Mouse (Mus musculus): ENCODE measurements around the gene H2-D1. TPM values are rescaled to one million over a fixed set of nuclear protein-coding genes. Genes with fewer than 3 reads are reported as not detected.

H2-D1 gene
- polyA plus RNA-seq (2015; fragmentation: Nextera tagmentation; extraction: Ambion mirVana), result 113 and 180 TPM in 2 replicates

DNA sequence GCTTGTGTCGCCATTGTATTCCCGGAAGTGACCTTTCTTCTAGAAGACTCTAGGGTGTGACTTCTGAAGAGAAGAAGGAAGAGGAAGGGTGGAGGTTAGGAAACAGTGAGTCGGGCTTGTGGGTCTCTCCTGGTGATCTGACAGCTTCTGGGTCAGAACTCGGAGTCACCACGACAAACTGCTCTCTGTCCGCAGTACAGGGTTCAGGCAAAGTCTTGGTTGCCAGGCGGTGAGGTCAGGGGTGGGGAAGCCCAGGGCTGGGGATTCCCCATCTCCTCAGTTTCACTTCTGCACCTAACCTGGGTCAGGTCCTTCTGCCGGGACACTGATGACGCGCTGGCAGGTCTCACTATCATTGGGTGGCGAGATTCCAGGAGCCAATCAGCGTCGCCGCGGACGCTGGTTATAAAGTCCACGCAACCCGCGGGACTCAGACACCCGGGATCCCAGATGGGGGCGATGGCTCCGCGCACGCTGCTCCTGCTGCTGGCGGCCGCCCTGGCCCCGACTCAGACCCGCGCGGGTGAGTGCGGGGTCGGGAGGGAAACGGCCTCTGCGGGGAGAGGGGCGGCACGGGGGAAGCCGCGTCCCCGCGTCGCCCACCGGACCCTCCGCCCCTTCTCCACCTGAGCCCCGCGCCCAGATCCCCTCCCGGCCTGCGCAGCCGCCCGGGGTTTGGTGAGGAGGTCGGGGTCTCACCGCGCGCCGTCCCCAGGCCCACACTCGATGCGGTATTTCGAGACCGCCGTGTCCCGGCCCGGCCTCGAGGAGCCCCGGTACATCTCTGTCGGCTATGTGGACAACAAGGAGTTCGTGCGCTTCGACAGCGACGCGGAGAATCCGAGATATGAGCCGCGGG lies at the start of gene H2-D1:
Gene H2-D1, plus strand, starts transcription at position 67 of the 859 bp plus-strand sequence.

DNA sequence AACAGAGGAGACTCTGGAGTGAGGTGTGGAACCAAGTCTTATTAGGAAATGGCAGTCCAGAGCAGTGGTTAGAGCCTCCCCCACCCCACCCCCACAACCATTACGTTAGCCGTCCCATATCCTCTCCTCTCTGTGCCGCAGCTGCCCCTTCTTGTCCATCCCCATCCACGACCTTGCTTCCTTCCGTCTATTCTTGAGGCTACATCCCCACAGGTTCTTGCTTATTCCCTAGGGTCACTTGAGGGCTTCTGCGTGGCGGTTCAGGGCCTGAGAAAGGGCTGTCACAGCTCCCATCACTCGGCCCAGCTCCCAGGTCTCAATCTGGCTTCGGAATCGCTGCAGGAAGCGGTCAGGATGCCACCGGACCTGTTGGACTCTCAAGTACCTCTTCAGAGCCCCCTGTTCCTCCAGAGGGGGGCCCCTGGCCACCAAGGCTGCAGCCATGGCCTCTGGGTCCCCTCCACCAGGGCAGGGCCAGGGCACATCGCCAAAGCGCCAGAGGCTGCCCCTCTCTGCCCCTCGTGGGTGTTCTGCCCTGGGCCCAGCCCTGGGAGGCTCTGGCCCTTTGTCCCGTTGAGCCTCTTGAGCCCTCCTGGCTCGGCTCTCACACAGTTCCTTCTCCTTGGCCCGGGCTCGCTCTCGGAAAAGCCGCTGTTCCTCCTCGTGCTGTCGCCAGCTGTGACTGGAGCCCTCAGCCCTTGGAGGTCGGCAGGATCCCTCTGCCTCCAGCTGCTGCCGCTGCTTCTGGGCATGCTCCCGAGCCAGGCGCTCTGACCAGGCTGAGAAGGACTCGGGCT lies 42.2 kb upstream of the H2-D1 start, which contains the start of gene Gm16181:
Gene Gm16181, plus strand, starts transcription at position 679 of the 797 bp plus-strand sequence.

DNA sequence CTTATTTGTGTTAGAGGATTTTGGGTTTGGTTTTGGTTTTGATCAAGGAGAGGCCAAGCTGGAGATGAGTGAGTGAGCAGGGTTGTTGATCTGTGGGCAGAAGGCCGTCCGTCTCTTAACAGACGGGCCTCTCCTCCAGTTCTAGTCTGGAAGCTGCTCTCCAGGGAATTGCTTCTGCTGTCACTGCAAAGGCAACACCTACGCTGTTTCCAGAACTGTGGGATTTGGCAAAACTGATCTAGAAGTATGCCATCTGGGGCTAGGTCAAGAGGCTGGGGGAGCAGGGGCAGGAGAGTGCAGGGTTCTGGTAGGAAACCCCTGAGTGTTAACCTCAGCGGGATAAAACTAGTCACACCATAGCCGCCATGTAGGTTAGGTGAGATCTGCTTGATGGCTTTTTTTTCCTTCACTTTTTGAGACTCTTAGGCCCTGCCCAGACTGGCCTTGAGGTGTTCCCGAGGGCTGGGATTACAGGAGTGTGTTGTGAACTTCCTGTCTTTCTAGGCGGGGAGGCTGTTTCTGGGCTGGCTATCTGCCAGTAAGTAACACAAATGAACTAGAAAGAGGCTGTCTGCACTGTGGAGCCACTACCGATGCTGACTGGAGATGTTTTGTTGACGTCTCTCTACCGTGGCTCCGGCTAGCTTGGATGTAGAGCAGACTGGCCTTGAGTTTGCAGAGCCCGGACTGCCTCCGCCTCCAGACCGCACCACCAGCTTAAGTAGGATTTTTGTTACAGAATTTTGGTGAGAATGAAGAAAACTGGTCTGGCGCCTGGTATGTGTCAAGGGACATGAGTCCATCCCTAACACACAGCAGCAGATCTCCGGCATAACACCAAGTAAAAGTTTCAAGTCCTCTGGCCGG lies 29.2 kb upstream of the H2-D1 start, which contains the start of gene Atp6v1g2:
Gene Atp6v1g2, plus strand, starts transcription at position 547 of the 867 bp plus-strand sequence.

DNA sequence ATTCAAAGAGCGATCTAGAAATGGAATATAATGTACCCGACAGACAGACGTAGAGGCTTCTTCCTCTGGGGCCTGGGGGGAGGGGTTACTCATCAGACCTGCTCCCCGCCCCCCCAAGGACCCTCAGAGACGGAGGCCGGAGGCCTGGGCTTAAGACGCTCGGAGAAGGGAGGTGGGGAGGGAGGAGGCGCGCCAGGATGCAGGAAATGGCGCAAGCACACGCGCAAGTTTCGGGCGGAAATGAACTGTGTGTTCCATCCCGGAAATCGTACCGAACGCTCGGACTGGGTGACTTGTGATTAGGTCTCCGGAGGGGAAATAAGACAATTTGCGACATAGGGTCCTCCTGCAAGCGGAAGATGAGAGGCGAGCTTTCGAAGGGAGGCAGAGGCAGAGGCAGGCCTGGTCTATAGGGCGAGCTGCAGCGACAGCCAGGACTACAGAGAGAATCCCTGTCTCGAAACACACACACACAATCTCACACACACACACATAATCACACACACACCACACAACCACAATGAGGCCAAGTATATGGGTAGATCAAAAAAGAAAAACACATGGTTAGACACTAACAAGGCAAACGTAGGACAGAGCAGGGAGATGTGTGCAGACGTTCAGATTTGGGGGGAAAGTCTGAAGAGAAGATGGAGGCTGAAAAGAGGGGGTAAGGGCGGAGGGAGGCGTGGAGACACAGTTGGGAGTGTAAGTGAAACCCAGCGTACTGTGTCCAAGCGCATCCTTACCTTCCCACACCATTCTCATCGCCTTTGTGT lies 26.7 kb upstream of the H2-D1 start, which contains the start of gene Nfkbil1:
Gene Nfkbil1, minus strand, starts transcription at position 179 of the 776 bp plus-strand sequence.

DNA sequence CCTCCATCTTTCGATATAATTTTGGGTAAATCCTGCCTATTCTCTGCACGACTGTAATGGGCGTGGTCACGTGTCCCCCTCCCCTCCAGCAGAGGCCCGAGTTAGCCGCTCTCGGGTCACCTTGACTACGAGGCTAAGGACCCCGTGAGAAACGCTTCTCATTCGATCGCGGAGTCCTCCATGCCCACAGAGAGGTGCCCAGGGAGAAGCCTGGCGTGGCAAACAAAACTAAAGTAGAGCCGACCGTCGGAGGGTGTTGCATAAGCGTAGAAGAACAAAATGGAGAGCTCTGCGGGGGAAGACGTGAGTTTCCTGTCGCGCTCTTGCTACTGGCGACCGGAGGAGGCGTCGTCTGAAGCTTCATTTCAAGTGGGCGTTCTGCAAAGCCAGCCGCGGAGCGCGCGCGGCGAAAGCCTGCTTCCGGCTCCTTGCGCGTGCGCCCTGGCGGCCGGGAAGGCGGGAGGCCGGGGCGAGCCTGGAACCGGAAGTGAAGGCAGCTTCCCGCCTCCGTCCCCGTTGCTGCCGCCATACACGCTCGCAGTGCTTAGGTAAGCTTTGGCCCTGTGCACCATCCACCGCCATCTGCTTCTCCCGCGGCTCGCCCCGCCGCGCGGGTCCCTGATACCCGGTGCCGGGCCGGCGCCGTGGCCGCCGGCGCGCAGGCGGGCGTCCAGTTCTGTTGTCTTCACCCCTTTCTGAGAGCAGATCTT lies 21.1 kb upstream of the H2-D1 start, which contains the start of gene Ddx39b:
Gene Ddx39b, plus strand, starts transcription at position 442 of the 710 bp plus-strand sequence.

Small RNA genes within 50 kb of the gene (microRNA-seq; reads per million reads assigned to microRNA genes)
- gene Mir6975 (1.4 to 1.9 reads per million in 2 experiments), gene Mir8094 (0.10 to 0.21 reads per million in 2 experiments)

Other genes starting within 250 kb of the H2-D1 start
- 0.46 and 0.53 TPM in 2 replicates for gene Vwa7, start 246.2 kb upstream of the H2-D1 start, polyA plus RNA-seq (2015; fragmentation: Nextera tagmentation; extraction: Ambion mirVana)
- gene Sapcd1, start 234.7 kb upstream of the H2-D1 start, polyA plus RNA-seq (2015; fragmentation: Nextera tagmentation; extraction: Ambion mirVana), result 10.6 and 11.5 TPM in 2 replicates
- 2.2 and 3.5 TPM in 2 replicates for gene Msh5, start 216.0 kb upstream of the H2-D1 start, polyA plus RNA-seq (2015; fragmentation: Nextera tagmentation; extraction: Ambion mirVana)
- gene Clic1, start 212.8 kb upstream of the H2-D1 start, polyA plus RNA-seq (2015; fragmentation: Nextera tagmentation; extraction: Ambion mirVana), result 115 and 138 TPM in 2 replicates
- 144 and 157 TPM in 2 replicates for gene Ddah2, start 203.7 kb upstream of the H2-D1 start, polyA plus RNA-seq (2015; fragmentation: Nextera tagmentation; extraction: Ambion mirVana)
- 11.3 TPM in 1 of 2 replicates, not detected in the other for gene Ly6g6c, start 197.3 kb upstream of the H2-D1 start, polyA plus RNA-seq (2015; fragmentation: Nextera tagmentation; extraction: Ambion mirVana)
- gene Mpig6b, start 196.5 kb upstream of the H2-D1 start, polyA plus RNA-seq (2015; fragmentation: Nextera tagmentation; extraction: Ambion mirVana), result 0.08 and 0.30 TPM in 2 replicates
- gene Ly6g6e, start 185.8 kb upstream of the H2-D1 start, polyA plus RNA-seq (2015; fragmentation: Nextera tagmentation; extraction: Ambion mirVana), result 2.1 TPM in 1 of 2 replicates, not detected in the other
- 0.49 and 1.2 TPM in 2 replicates for gene Ly6g6d, start 184.7 kb upstream of the H2-D1 start, polyA plus RNA-seq (2015; fragmentation: Nextera tagmentation; extraction: Ambion mirVana)
- gene Ly6g6f, start 177.1 kb upstream of the H2-D1 start, polyA plus RNA-seq (2015; fragmentation: Nextera tagmentation; extraction: Ambion mirVana), result 0.11 and 0.29 TPM in 2 replicates
- gene Abhd16a, start 173.5 kb upstream of the H2-D1 start, polyA plus RNA-seq (2015; fragmentation: Nextera tagmentation; extraction: Ambion mirVana), result 87.8 and 89.8 TPM in 2 replicates
- 0.38 TPM in 1 of 2 replicates, not detected in the other for gene Ly6g5c, start 154.5 kb upstream of the H2-D1 start, polyA plus RNA-seq (2015; fragmentation: Nextera tagmentation; extraction: Ambion mirVana)
- gene Ly6g5b, start 147.3 kb upstream of the H2-D1 start, polyA plus RNA-seq (2015; fragmentation: Nextera tagmentation; extraction: Ambion mirVana), result 0.22 and 0.37 TPM in 2 replicates
- gene Gpank1, start 141.3 kb upstream of the H2-D1 start, polyA plus RNA-seq (2015; fragmentation: Nextera tagmentation; extraction: Ambion mirVana), result 8.4 and 9.1 TPM in 2 replicates
- gene Csnk2b, start 140.7 kb upstream of the H2-D1 start, polyA plus RNA-seq (2015; fragmentation: Nextera tagmentation; extraction: Ambion mirVana), result 203 and 204 TPM in 2 replicates
- gene D17H6S53E, start 136.4 kb upstream of the H2-D1 start, polyA plus RNA-seq (2015; fragmentation: Nextera tagmentation; extraction: Ambion mirVana), result 10.6 and 11.8 TPM in 2 replicates
- 0.30 and 0.81 TPM in 2 replicates for gene Apom, start 130.7 kb upstream of the H2-D1 start, polyA plus RNA-seq (2015; fragmentation: Nextera tagmentation; extraction: Ambion mirVana)
- 39.5 and 42.1 TPM in 2 replicates for gene Bag6, start 127.6 kb upstream of the H2-D1 start, polyA plus RNA-seq (2015; fragmentation: Nextera tagmentation; extraction: Ambion mirVana)
- 51.8 and 55.0 TPM in 2 replicates for gene Prrc2a, start 97.8 kb upstream of the H2-D1 start, polyA plus RNA-seq (2015; fragmentation: Nextera tagmentation; extraction: Ambion mirVana)
- gene Aif1, start 86.7 kb upstream of the H2-D1 start, polyA plus RNA-seq (2015; fragmentation: Nextera tagmentation; extraction: Ambion mirVana), result 11.0 and 18.3 TPM in 2 replicates
- 14.2 and 24.5 TPM in 2 replicates for gene Lst1, start 74.3 kb upstream of the H2-D1 start, polyA plus RNA-seq (2015; fragmentation: Nextera tagmentation; extraction: Ambion mirVana)
- gene Ltb, start 68.3 kb upstream of the H2-D1 start, polyA plus RNA-seq (2015; fragmentation: Nextera tagmentation; extraction: Ambion mirVana), result 1.3 and 2.2 TPM in 2 replicates
- gene Tnf, start 60.7 kb upstream of the H2-D1 start, polyA plus RNA-seq (2015; fragmentation: Nextera tagmentation; extraction: Ambion mirVana), result 0.49 and 0.74 TPM in 2 replicates
- 0.12 and 0.24 TPM in 2 replicates for gene Lta, start 57.4 kb upstream of the H2-D1 start, polyA plus RNA-seq (2015; fragmentation: Nextera tagmentation; extraction: Ambion mirVana)
- gene Gm16181, start 41.9 kb upstream of the H2-D1 start, polyA plus RNA-seq (2015; fragmentation: Nextera tagmentation; extraction: Ambion mirVana), result 0.40 and 0.83 TPM in 2 replicates
- 3.3 and 3.9 TPM in 2 replicates for gene Atp6v1g2, start 29.1 kb upstream of the H2-D1 start, polyA plus RNA-seq (2015; fragmentation: Nextera tagmentation; extraction: Ambion mirVana)
- gene Nfkbil1, start 26.9 kb upstream of the H2-D1 start, polyA plus RNA-seq (2015; fragmentation: Nextera tagmentation; extraction: Ambion mirVana), result 8.5 and 8.8 TPM in 2 replicates
- gene Ddx39b, start 21.0 kb upstream of the H2-D1 start, polyA plus RNA-seq (2015; fragmentation: Nextera tagmentation; extraction: Ambion mirVana), result 131 and 157 TPM in 2 replicates
- gene H2-Q1, start 57.7 kb downstream of the H2-D1 start, polyA plus RNA-seq (2015; fragmentation: Nextera tagmentation; extraction: Ambion mirVana), result not detected in 2 replicates
- gene H2-Q2, start 79.5 kb downstream of the H2-D1 start, polyA plus RNA-seq (2015; fragmentation: Nextera tagmentation; extraction: Ambion mirVana), result not detected in 2 replicates
- 2.4 and 3.8 TPM in 2 replicates for gene H2-Q4, start 116.9 kb downstream of the H2-D1 start, polyA plus RNA-seq (2015; fragmentation: Nextera tagmentation; extraction: Ambion mirVana)
- 0.49 and 0.79 TPM in 2 replicates for gene H2-Q6, start 162.1 kb downstream of the H2-D1 start, polyA plus RNA-seq (2015; fragmentation: Nextera tagmentation; extraction: Ambion mirVana)
- 1.3 and 1.7 TPM in 2 replicates for gene H2-Q7, start 176.4 kb downstream of the H2-D1 start, polyA plus RNA-seq (2015; fragmentation: Nextera tagmentation; extraction: Ambion mirVana)
- 0.62 and 1.2 TPM in 2 replicates for gene H2-Q10, start 207.4 kb downstream of the H2-D1 start, polyA plus RNA-seq (2015; fragmentation: Nextera tagmentation; extraction: Ambion mirVana)
- gene Pou5f1, start 243.3 kb downstream of the H2-D1 start, polyA plus RNA-seq (2015; fragmentation: Nextera tagmentation; extraction: Ambion mirVana), result not detected in 2 replicates

All from skeletal muscle tissue, postnatal 0 days (tissue).